ENCODE assay signal across 8 mouse cellular contexts in the genomic region with DNA sequence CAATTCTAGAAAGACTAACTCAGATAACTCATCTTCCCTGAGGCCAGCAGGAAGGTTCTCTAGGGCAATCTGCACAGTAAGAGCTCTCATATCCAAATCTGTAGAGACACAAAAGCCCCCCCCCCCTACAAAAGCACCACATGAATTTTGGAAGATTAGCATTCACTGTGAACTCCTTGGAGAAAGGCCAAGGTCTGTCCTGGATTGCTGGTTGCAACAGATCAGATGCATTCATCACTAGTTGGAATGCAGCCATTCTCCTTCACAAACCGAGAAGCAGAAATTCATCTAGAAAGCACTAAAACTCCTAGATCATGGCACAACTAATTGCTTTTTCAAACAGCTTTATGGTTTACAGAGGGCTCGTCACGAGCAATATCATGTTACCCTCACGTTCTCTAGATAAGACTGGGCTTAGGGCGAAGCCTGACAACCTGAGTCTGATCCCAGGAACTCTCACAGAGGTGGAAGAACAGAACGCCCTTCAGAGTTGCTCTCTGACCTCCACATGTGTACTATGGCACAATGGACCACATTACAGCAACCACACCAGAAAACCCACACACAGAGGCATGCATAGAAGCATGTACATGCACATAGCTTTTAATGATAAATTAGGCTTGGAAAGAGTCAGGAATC. TPM values are rescaled to one million over a fixed set of nuclear protein-coding genes. Genes with fewer than 3 reads are reported as not detected.
A peak's percentile ranks its signal among the peaks of the same experiment; 100 is the strongest.
DNase-seq lines count a peak whose midpoint lies in the region; ATAC-seq lines count a peak whose summit lies in the region.

No protein-coding gene starts in this region.

- ATAC-seq in limb, embryonic 12.5 days (ENCODE audit: insufficient number of reproducible peaks, insufficient read depth, low FRiP score, low TSS enrichment, low read depth) = no peak
- peak; percentile 50 for ATAC-seq in intestine, embryonic 14.5 days (replicated peaks; ENCODE audit: low FRiP score, low TSS enrichment, low read depth)

- peak overlapping the region; percentile 50; the same call in 1 of the 2 replicates for H3K27ac ChIP-seq in limb, embryonic 12.5 days
- no peak overlapping the region for H3K27ac ChIP-seq in limb, embryonic 10.5 days
- no peak overlapping the region for H3K27ac ChIP-seq in intestine, embryonic 14.5 days (ENCODE audit: low read depth)

- H3K4me2 ChIP-seq in limb, embryonic 12.5 days = no peak overlapping the region
- peak overlapping the region; percentile 13; the same call in 1 of the 2 replicates for H3K4me2 ChIP-seq in intestine, embryonic 14.5 days (ENCODE audit: low read length)

- H3K4me1 ChIP-seq in limb, embryonic 12.5 days (replicated peaks) = peaks cover 18% of the 10 kb centered on the region
- H3K4me1 ChIP-seq in limb, embryonic 10.5 days = peaks cover 10% of the 10 kb centered on the region; the same call in 1 of the 2 replicates
- peaks cover 18% of the 10 kb centered on the region for H3K4me1 ChIP-seq in intestine, embryonic 14.5 days (replicated peaks; ENCODE audit: control insufficient read depth, insufficient read depth, low read length)

- H3K9ac ChIP-seq in limb, embryonic 12.5 days (replicated peaks) = no peak overlapping the region
- no peak overlapping the region for H3K9ac ChIP-seq in intestine, embryonic 14.5 days (ENCODE audit: low read length)

- no peak for DNase-seq in limb, embryonic 10.5 days (ENCODE audit: low spot score)
- peak; percentile 78 for DNase-seq in adrenal gland, adult 2 months
- DNase-seq in cerebellum, adult 9-11 months = peak; percentile 48
- DNase-seq in intestine, embryonic 14.5 days (ENCODE audit: low spot score) = no peak
- DNase-seq in spleen, postnatal 14 days (ENCODE audit: low spot score in 2 of 2) = no peak
- DNase-seq in thymus, postnatal 0 days (ENCODE audit: low spot score) = no peak
- DNase-seq in thymus, postnatal 10 days (ENCODE audit: low spot score in 2 of 2) = no peak

- H3K36me3 ChIP-seq in limb, embryonic 12.5 days = peaks cover 3% of the 10 kb centered on the region; the same call in 1 of the 2 replicates
- H3K36me3 ChIP-seq in limb, embryonic 10.5 days = no peaks in the 10 kb centered on the region
- H3K36me3 ChIP-seq in intestine, embryonic 14.5 days (ENCODE audit: control insufficient read depth, insufficient read depth, low read length) = no peaks in the 10 kb centered on the region

- no peaks in the 10 kb centered on the region for H3K9me3 ChIP-seq in limb, embryonic 12.5 days
- H3K9me3 ChIP-seq in limb, embryonic 10.5 days (replicated peaks) = no peaks in the 10 kb centered on the region
- no peaks in the 10 kb centered on the region for H3K9me3 ChIP-seq in intestine, embryonic 14.5 days (ENCODE audit: control insufficient read depth, low read length)

- 29% methylated on average over 6 of the region's 6 CpGs for WGBS in limb, embryonic 12.5 days
- WGBS in limb, embryonic 10.5 days = 44% methylated on average over 6 of the region's 6 CpGs
- 24% methylated on average over 6 of the region's 6 CpGs for WGBS in intestine, embryonic 14.5 days

- H3K27me3 ChIP-seq in limb, embryonic 12.5 days = no peaks in the 10 kb centered on the region
- H3K27me3 ChIP-seq in limb, embryonic 10.5 days (ENCODE audit: low read depth, poor library complexity, severe bottlenecking) = no peaks in the 10 kb centered on the region
- H3K27me3 ChIP-seq in intestine, embryonic 14.5 days (replicated peaks; ENCODE audit: control insufficient read depth, insufficient read depth, low read length) = no peaks in the 10 kb centered on the region

- no peak overlapping the region for H3K4me3 ChIP-seq in limb, embryonic 12.5 days (replicated peaks)
- H3K4me3 ChIP-seq in limb, embryonic 10.5 days = no peak overlapping the region
- no peak overlapping the region for H3K4me3 ChIP-seq in intestine, embryonic 14.5 days (ENCODE audit: low read depth, low read length)

RNA-seq across cellular contexts. Expression of a gene that starts 17.3 kb away (rescaled TPM):
- polyA plus RNA-seq in limb, embryonic 12.5 days (2016; fragmentation: Nextera tagmentation; extraction: Ambion mirVana) = 4.3 and 4.6 TPM in 2 replicates
- 2.6 and 3.6 TPM in 2 replicates for polyA plus RNA-seq in limb, embryonic 10.5 days (2016; fragmentation: Nextera tagmentation; extraction: Ambion mirVana)
- 10 to 100 TPM; 25.5 to 26.3 TPM for total RNA-seq in adrenal gland, adult 2 months (2021)
- 9.1 and 11.7 TPM in 2 replicates for polyA plus RNA-seq in adrenal gland, adult 2 months (2012; rRNA removed)
- 4.2 and 5.2 TPM in 2 replicates for polyA plus RNA-seq in intestine, embryonic 14.5 days (2014; fragmentation: Nextera tagmentation; extraction: Ambion mirVana)
- 5.5 and 6.7 TPM in 2 replicates for polyA plus RNA-seq in thymus, postnatal 0 days (2015; fragmentation: Nextera tagmentation; extraction: Ambion mirVana)

Comparison
In these comparisons a context has a peak if more than half of its experiments do, and no peak if none do; other contexts are left out.
1. DNase-seq: peak in adrenal gland, adult 2 months (single experiment) and cerebellum, adult 9-11 months (single experiment); none in limb, embryonic 10.5 days (single experiment), intestine, embryonic 14.5 days (single experiment), spleen, postnatal 14 days (0 of 2), thymus, postnatal 0 days (single experiment) and thymus, postnatal 10 days (0 of 2).